Mouse (Mus musculus) 3T3-L1 (cell line): ENCODE results near the gene Lias.

Source experiments
- DNase-seq: peaks from one replicate; pipeline ENCODE4 v3.0.0-alpha.2; 2015; ENCODE audit warnings: low read depth, low spot score

Gene Lias

GRCm38 (mm10) chr5:65425251-65425650 is 34.0 kb downstream of the Lias start:
- no peak for DNase-seq

- DNase-seq: peak; percentile 31
Measured at GRCm38 (mm10) chr5:65428321-65428720, 37.0 kb downstream of the Lias start.

- no peak for DNase-seq
Measured at GRCm38 (mm10) chr5:65429441-65429840, 38.1 kb downstream of the Lias start.

GRCm38 (mm10) chr5:65434471-65435362 is 43.4 kb downstream of the Lias start:
- DNase-seq: peak; percentile 69

GRCm38 (mm10) chr5:65435363-65435805 is 44.1 kb downstream of the Lias start:
- DNase-seq: peak; percentile 71

- DNase-seq: peak; percentile 98
Measured at GRCm38 (mm10) chr5:65435806-65436561, 44.7 kb downstream of the Lias start, which contains the start of gene Ugdh. Gene Ugdh (minus strand): TSS chr5:65435949.

GRCm38 (mm10) chr5:65438041-65438440 is 46.7 kb downstream of the Lias start:
- DNase-seq: peak; percentile 96

GRCm38 (mm10) chr5:65444981-65445380 is 53.7 kb downstream of the Lias start:
- peak; percentile 55 for DNase-seq

GRCm38 (mm10) chr5:65446756-65447155 is 55.5 kb downstream of the Lias start:
- DNase-seq: no peak

GRCm38 (mm10) chr5:65447826-65448225 is 56.5 kb downstream of the Lias start:
- no peak for DNase-seq

- no peak for DNase-seq
Measured at GRCm38 (mm10) chr5:65448941-65449340, 57.6 kb downstream of the Lias start.

GRCm38 (mm10) chr5:65454771-65455170 is 63.5 kb downstream of the Lias start:
- peak; percentile 88 for DNase-seq

- DNase-seq: peak; percentile 70
Measured at GRCm38 (mm10) chr5:65457086-65457827, 66.0 kb downstream of the Lias start.

- DNase-seq: peak; percentile 85
Measured at GRCm38 (mm10) chr5:65457846-65458245, 66.5 kb downstream of the Lias start.

GRCm38 (mm10) chr5:65459454-65459853 is 68.2 kb downstream of the Lias start:
- DNase-seq: no peak
